Mouse (Mus musculus) lung, adult 2 months (tissue): ENCODE measurements around the gene Thy1. TPM values are rescaled to one million over a fixed set of nuclear protein-coding genes. Genes with fewer than 3 reads are reported as not detected.

ENCODE experiments used
- DNase-seq: peaks from one replicate; pipeline ENCODE4 v3.0.0; 2022
- H3K4me1 ChIP-seq: fragments of 200-500 bp; 2 replicates; pipeline ENCODE4 v1.6.1; 2011; ENCODE audit warnings: low read length; ENCODE audit not compliant: control insufficient read depth, insufficient read depth
- H3K4me3 ChIP-seq: fragments of 200-500 bp; replicated peaks from 2 replicates; pipeline ENCODE3; 2011; ENCODE audit warnings: low read depth, mild to moderate bottlenecking, control low read depth, low read length; ENCODE audit errors: extremely low read depth
- CTCF ChIP-seq: fragments of 200-500 bp; IDR thresholded peaks from 2 replicates; pipeline ENCODE4 v1.5.1; 2011; ENCODE audit warnings: mild to moderate bottlenecking, low read length, control low read depth; ENCODE audit not compliant: insufficient read depth
- POLR2A ChIP-seq: fragments of 200-500 bp; IDR thresholded peaks from 2 replicates; pipeline ENCODE4 v1.6.1; 2011; ENCODE audit warnings: low read depth, mild to moderate bottlenecking, control low read depth, low read length, borderline replicate concordance; ENCODE audit errors: extremely low read depth
- WGBS: fragments of 180-500 bp; shearing (Covaris S2); methylation state at CpG from one replicate; pipeline ENCODE4 v1.1.7; 2018; 5-methylcytosine and 5-hydroxymethylcytosine counted together
- polyA plus RNA-seq: library from polyadenylated mRNA; depleted of rRNA; stranded (reverse); fragments of >200 nt; gene quantifications from 2 replicates; pipeline ENCODE4 v1.2.3, GENCODE M21; 2012; rRNA removed

The Thy1 gene
- polyA plus RNA-seq, 1 experiment: 34.3 TPM

DNA sequence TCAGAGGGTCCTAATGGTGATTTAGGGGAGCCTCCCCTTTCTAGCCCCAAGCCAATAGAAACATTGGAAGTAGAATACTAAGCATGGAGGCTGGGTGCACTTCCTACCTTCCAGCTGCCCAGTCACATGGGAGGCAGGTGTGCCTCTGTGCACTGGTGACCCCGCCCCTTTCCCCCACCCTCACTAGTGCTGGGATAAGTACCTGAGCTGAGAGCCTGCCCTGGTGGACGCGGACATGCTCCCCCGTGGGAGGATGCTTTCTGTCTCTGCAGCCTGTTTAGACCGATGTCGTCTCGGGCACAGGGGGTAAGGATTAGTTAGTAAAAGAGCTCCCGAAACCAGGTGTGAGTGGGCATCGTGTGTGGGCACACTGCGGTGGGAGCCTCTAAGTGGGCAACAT is 43.8 kb downstream of the Thy1 start:
- no peak overlapping the region for H3K4me3 ChIP-seq
- H3K4me1 ChIP-seq: peaks cover 12% of the 10 kb centered on the region
- WGBS: 68% methylated on average over 10 of the region's 10 CpGs
- TF ChIP-seq POLR2A (no peak), CTCF (no peak)
- no peak for DNase-seq

- DNase-seq: no peak
- H3K4me1 ChIP-seq: peaks cover 12% of the 10 kb centered on the region
- WGBS: 32% methylated on average over 15 of the region's 15 CpGs
- no peak for TF ChIP-seq CTCF
- no peak overlapping the region for H3K4me3 ChIP-seq
These were observed 44.7 kb downstream of the Thy1 start for GRCm38 (mm10) chr9:44087761-44088455.

DNA sequence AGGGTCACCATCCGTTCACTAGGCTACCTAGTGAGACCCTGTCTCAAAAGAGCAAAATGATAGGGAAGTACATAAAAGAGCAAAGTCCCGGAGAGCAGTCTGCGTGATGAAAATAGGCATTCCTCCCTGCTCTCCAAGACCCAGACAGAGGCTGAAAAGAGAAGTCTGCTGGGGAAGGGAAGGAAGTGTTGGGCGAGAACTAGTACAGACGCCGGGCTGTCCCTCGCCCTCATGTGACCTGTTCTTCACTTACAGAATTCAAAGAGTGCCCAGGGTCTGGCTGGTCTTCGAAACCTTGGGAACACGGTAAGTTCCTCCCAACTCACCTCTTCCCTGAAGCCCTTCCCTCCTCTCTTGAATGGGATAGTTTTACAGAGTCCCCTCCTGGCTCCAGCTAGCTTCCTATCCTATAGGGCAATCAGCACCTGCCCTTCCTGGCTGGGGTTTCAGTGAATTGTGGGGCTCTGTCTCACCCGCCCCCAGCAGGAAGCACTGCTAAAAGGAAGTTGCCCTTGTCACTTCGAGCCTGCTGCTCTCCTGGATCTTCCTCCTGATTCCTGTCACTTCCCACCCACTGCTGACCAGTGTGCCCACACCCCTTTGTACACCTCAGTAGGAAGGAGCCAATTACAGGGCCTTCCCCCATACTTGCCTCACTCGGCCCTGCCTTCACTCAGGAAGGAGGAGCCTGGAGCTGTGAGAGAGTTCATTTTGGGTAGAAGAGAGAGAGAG is 45.9 kb downstream of the Thy1 start:
- WGBS: 32% methylated on average over 12 of the region's 12 CpGs
- no peak for TF ChIP-seq CTCF
- TF ChIP-seq POLR2A: no peak
- peaks cover 12% of the 10 kb centered on the region for H3K4me1 ChIP-seq
- H3K4me3 ChIP-seq: no peak overlapping the region
- DNase-seq: no peak

GRCm38 (mm10) chr9:44093612-44094503 is 50.7 kb downstream of the Thy1 start:
- 45% methylated on average over 24 of the region's 24 CpGs for WGBS
- peak; percentile 79 for DNase-seq
- H3K4me1 ChIP-seq: peaks cover 4% of the 10 kb centered on the region; the same call in 1 of the 2 replicates
- H3K4me3 ChIP-seq: no peak overlapping the region
- TF ChIP-seq POLR2A: no peak
- TF ChIP-seq CTCF: peak; percentile 67

DNA sequence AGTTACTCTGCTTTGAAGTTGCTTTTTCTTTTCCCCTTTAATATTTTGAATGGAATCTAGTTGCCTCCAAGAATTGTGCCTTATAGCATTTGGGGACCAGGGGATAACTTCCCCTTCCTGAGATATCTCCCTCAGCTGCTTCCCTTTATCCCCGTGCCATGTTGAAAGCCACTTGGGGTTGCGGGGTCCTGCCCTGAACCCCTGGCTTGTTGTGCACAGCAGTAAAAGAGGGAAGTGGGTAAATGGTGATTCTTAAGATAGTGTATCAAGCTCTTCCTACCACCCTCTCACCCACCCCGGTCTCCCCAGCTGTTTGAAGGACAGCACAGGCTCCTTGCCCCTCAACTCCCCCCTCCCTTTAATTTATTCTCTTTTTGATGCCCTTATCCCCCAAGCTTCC is 51.6 kb downstream of the Thy1 start:
- DNase-seq: no peak
- peaks cover 4% of the 10 kb centered on the region; the same call in 1 of the 2 replicates for H3K4me1 ChIP-seq
- TF ChIP-seq CTCF (no peak), POLR2A (no peak)
- 80% methylated on average over 3 of the region's 3 CpGs for WGBS
- no peak overlapping the region for H3K4me3 ChIP-seq

- no peak overlapping the region for H3K4me3 ChIP-seq
- peaks cover 4% of the 10 kb centered on the region; the same call in 1 of the 2 replicates for H3K4me1 ChIP-seq
- TF ChIP-seq POLR2A: no peak
- no peak for TF ChIP-seq CTCF
- no peak for DNase-seq
- 85% methylated on average over 9 of the region's 9 CpGs for WGBS
These were observed 52.6 kb downstream of the Thy1 start for GRCm38 (mm10) chr9:44095781-44096180.

DNA sequence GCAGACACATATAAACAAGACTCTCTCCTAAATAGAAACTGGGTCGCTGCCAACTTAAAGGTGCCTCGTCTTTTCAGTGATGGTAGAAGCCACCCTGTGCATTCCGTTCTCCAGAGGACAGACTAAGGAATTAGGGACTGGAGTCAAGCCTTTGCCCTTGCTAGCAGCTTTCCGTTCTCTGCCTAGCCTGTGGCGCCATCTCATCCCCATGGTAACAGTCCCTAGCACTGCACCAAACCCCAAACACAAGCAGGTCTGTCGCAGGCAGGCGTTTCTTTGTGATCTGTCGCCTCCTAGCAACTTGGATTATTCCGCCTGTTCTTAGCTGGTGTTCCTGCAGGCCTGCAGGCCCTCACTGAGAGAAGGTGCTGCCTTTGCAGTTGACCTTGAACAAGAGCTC is 53.4 kb downstream of the Thy1 start:
- no peak for DNase-seq
- no peak for TF ChIP-seq CTCF
- no peak for TF ChIP-seq POLR2A
- H3K4me1 ChIP-seq: peaks cover 4% of the 10 kb centered on the region; the same call in 1 of the 2 replicates
- no peak overlapping the region for H3K4me3 ChIP-seq
- 56% methylated on average over 9 of the region's 9 CpGs for WGBS

Other genes with a start within 250 kb of the Thy1 start
- gene Usp2, start 23.6 kb downstream of the Thy1 start, polyA plus RNA-seq: 5.7 and 9.2 TPM in 2 replicates
- gene Mfrp, start 58.3 kb downstream of the Thy1 start, polyA plus RNA-seq: 0.25 and 0.34 TPM in 2 replicates
- 29.0 and 31.0 TPM in 2 replicates for gene C1qtnf5, start 63.9 kb downstream of the Thy1 start, polyA plus RNA-seq
- 0.27 TPM in 1 of 2 replicates, not detected in the other for gene Gm49380, start 70.1 kb downstream of the Thy1 start, polyA plus RNA-seq
- 24.6 and 25.0 TPM in 2 replicates for gene Rnf26, start 70.1 kb downstream of the Thy1 start, polyA plus RNA-seq
- 170 and 209 TPM in 2 replicates for gene Mcam, start 91.1 kb downstream of the Thy1 start, polyA plus RNA-seq
- 9.0 and 14.2 TPM in 2 replicates for gene Cbl, start 190.7 kb downstream of the Thy1 start, polyA plus RNA-seq
- gene Ccdc153, start 197.3 kb downstream of the Thy1 start, polyA plus RNA-seq: 13.8 and 26.9 TPM in 2 replicates
- 0.11 and 0.12 TPM in 2 replicates for gene Pdzd3, start 208.1 kb downstream of the Thy1 start, polyA plus RNA-seq
- 15.0 and 15.8 TPM in 2 replicates for gene Nlrx1, start 225.2 kb downstream of the Thy1 start, polyA plus RNA-seq
- gene Abcg4, start 245.2 kb downstream of the Thy1 start, polyA plus RNA-seq: 1.7 and 1.9 TPM in 2 replicates